Mouse (Mus musculus): ENCODE measurements around the gene Gabpb2.

- no peak for TF ChIP-seq MYOG (IDR thresholded peaks at IDR 0.05; ENCODE audit: control insufficient read depth in 1 of 3, insufficient read depth in 1 of 3, insufficient read length in 2 of 3, low read depth in 2 of 3)
- TF ChIP-seq TCF12 (IDR thresholded peaks at IDR 0.05; ENCODE audit: insufficient read depth, poor library complexity, severe bottlenecking) = no peak
- no peak for TF ChIP-seq POLR2A (IDR thresholded peaks at IDR 0.05; ENCODE audit: insufficient read length, low read depth)
- no peak for TF ChIP-seq POLR2AphosphoS2 (IDR thresholded peaks at IDR 0.05; ENCODE audit: insufficient read length, low read depth)
Observed at GRCm38 (mm10) chr3:95210585-95210984, 7.1 kb downstream of the Gabpb2 start.

All from myocyte (in vitro differentiated cells).